Mouse (Mus musculus): ENCODE results near the gene Tmem80. TPM values are rescaled to one million over a fixed set of nuclear protein-coding genes. Genes with fewer than 3 reads are reported as not detected.
A peak's percentile ranks its signal among the peaks of the same experiment; 100 is the strongest.

The Tmem80 gene
- total and polyA plus RNA-seq, 2 experiments from 2014 or later = 25.8 to 34.5 TPM

- no peaks in the 10 kb centered on the region for H3K9me3 ChIP-seq (ENCODE audit: low read length)
- peak; percentile 39 for DNase-seq (ENCODE audit: low spot score)
- H3K9ac ChIP-seq (replicated peaks; ENCODE audit: low read length, poor library complexity, severe bottlenecking) = no peak overlapping the region
- H3K27me3 ChIP-seq (ENCODE audit: insufficient read depth, low read length) = no peaks in the 10 kb centered on the region
- H3K36me3 ChIP-seq (ENCODE audit: insufficient read depth, low read length) = no peaks in the 10 kb centered on the region
- peak; percentile 38 for TF ChIP-seq CTCF (IDR thresholded peaks at IDR 0.05)
- 56% methylated on average over 12 of the region's 12 CpGs for WGBS
- H3K27ac ChIP-seq (ENCODE audit: low read depth, low read length) = peak overlapping the region; percentile 43; the same call in 1 of the 2 replicates
- peaks cover 6% of the 10 kb centered on the region; the same call in 1 of the 2 replicates for H3K4me1 ChIP-seq (ENCODE audit: insufficient read depth, low read length)
- H3K4me2 ChIP-seq (ENCODE audit: low read depth, low read length, poor library complexity, severe bottlenecking) = no peak overlapping the region
- no peak overlapping the region for H3K4me3 ChIP-seq (ENCODE audit: low read depth, low read length)
- ATAC-seq (ENCODE audit: low FRiP score) = no peak
Measured at GRCm38 (mm10) chr7:141355626-141356326, 28.2 kb downstream of the Tmem80 start.

- no peak for TF ChIP-seq CTCF (IDR thresholded peaks at IDR 0.05)
- H3K27ac ChIP-seq (ENCODE audit: low read depth, low read length) = no peak overlapping the region
- 77% methylated on average over 14 of the region's 14 CpGs for WGBS
- peaks cover 8% of the 10 kb centered on the region; the same call in 1 of the 2 replicates for H3K27me3 ChIP-seq (ENCODE audit: insufficient read depth, low read length)
- peaks cover 6% of the 10 kb centered on the region; the same call in 1 of the 2 replicates for H3K4me1 ChIP-seq (ENCODE audit: insufficient read depth, low read length)
- H3K9me3 ChIP-seq (ENCODE audit: low read length) = no peaks in the 10 kb centered on the region
- H3K9ac ChIP-seq (replicated peaks; ENCODE audit: low read length, poor library complexity, severe bottlenecking) = no peak overlapping the region
- no peak overlapping the region for H3K4me3 ChIP-seq (ENCODE audit: low read depth, low read length)
- H3K4me2 ChIP-seq (ENCODE audit: low read depth, low read length, poor library complexity, severe bottlenecking) = no peak overlapping the region
- ATAC-seq (ENCODE audit: low FRiP score) = no peak
- no peak for DNase-seq (ENCODE audit: low spot score)
- no peaks in the 10 kb centered on the region for H3K36me3 ChIP-seq (ENCODE audit: insufficient read depth, low read length)
Measured at GRCm38 (mm10) chr7:141356971-141357370, 29.4 kb downstream of the Tmem80 start.

- DNase-seq (ENCODE audit: low spot score) = peak; percentile 22
Measured at GRCm38 (mm10) chr7:141361510-141361909, 34.0 kb downstream of the Tmem80 start.

GRCm38 (mm10) chr7:141363106-141363751 lies 35.7 kb downstream of the Tmem80 start:
- H3K27ac ChIP-seq (ENCODE audit: low read depth, low read length) = no peak overlapping the region
- no peaks in the 10 kb centered on the region for H3K36me3 ChIP-seq (ENCODE audit: insufficient read depth, low read length)
- ATAC-seq (ENCODE audit: low FRiP score) (no peak), DNase-seq (ENCODE audit: low spot score) (peak; percentile 88)
- H3K27me3 ChIP-seq (ENCODE audit: insufficient read depth, low read length) = peaks cover 8% of the 10 kb centered on the region; the same call in 1 of the 2 replicates
- H3K9ac ChIP-seq (replicated peaks; ENCODE audit: low read length, poor library complexity, severe bottlenecking) = no peak overlapping the region
- H3K4me3 ChIP-seq (ENCODE audit: low read depth, low read length) = no peak overlapping the region
- no peaks in the 10 kb centered on the region for H3K9me3 ChIP-seq (ENCODE audit: low read length)
- WGBS = 57% methylated on average over 4 of the region's 4 CpGs
- no peaks in the 10 kb centered on the region for H3K4me1 ChIP-seq (ENCODE audit: insufficient read depth, low read length)
- H3K4me2 ChIP-seq (ENCODE audit: low read depth, low read length, poor library complexity, severe bottlenecking) = no peak overlapping the region
- TF ChIP-seq CTCF (IDR thresholded peaks at IDR 0.05) = peak; percentile 90

More at GRCm38 (mm10) chr7:141361510-141361909, 34.0 kb downstream of the Tmem80 start:
- H3K4me3 ChIP-seq (ENCODE audit: low read depth, low read length) = no peak overlapping the region
- no peaks in the 10 kb centered on the region for H3K4me1 ChIP-seq (ENCODE audit: insufficient read depth, low read length)
- no peak for ATAC-seq (ENCODE audit: low FRiP score)
- 20% methylated on average over 24 of the region's 24 CpGs for WGBS
- TF ChIP-seq CTCF (IDR thresholded peaks at IDR 0.05) = no peak
- peaks cover 8% of the 10 kb centered on the region; the same call in 1 of the 2 replicates for H3K27me3 ChIP-seq (ENCODE audit: insufficient read depth, low read length)
- no peak overlapping the region for H3K27ac ChIP-seq (ENCODE audit: low read depth, low read length)
- H3K9ac ChIP-seq (replicated peaks; ENCODE audit: low read length, poor library complexity, severe bottlenecking) = no peak overlapping the region
- 0 out of 2 replicates have a peak overlapping the region, but pooled peaks have one; percentile 12 for H3K4me2 ChIP-seq (ENCODE audit: low read depth, low read length, poor library complexity, severe bottlenecking)
- no peaks in the 10 kb centered on the region for H3K9me3 ChIP-seq (ENCODE audit: low read length)
- no peaks in the 10 kb centered on the region for H3K36me3 ChIP-seq (ENCODE audit: insufficient read depth, low read length)

- ATAC-seq (ENCODE audit: low FRiP score) (no peak), DNase-seq (ENCODE audit: low spot score) (no peak)
- no peak overlapping the region for H3K9ac ChIP-seq (replicated peaks; ENCODE audit: low read length, poor library complexity, severe bottlenecking)
- H3K4me1 ChIP-seq (ENCODE audit: insufficient read depth, low read length) = no peaks in the 10 kb centered on the region
- TF ChIP-seq CTCF (IDR thresholded peaks at IDR 0.05) = no peak
- WGBS = 76% methylated on average over 2 of the region's 2 CpGs
- H3K27me3 ChIP-seq (ENCODE audit: insufficient read depth, low read length) = peaks cover 8% of the 10 kb centered on the region; the same call in 1 of the 2 replicates
- no peak overlapping the region for H3K4me2 ChIP-seq (ENCODE audit: low read depth, low read length, poor library complexity, severe bottlenecking)
- no peaks in the 10 kb centered on the region for H3K36me3 ChIP-seq (ENCODE audit: insufficient read depth, low read length)
- no peak overlapping the region for H3K27ac ChIP-seq (ENCODE audit: low read depth, low read length)
- H3K4me3 ChIP-seq (ENCODE audit: low read depth, low read length) = no peak overlapping the region
- H3K9me3 ChIP-seq (ENCODE audit: low read length) = no peaks in the 10 kb centered on the region
Measured at GRCm38 (mm10) chr7:141363752-141364125, 36.2 kb downstream of the Tmem80 start.

Data from midbrain, postnatal 0 days (tissue).